Mouse (Mus musculus) bone marrow macrophage, adult 2 months (primary cell): Measurements from ENCODE around the gene Mthfsd.

Experiments used
- CTCF ChIP-seq: IDR thresholded peaks from 2 replicates; pipeline ENCODE4 v1.5.1; 2012; ENCODE audit warnings: low read depth, mild to moderate bottlenecking, low read length, moderate library complexity
- POLR2A ChIP-seq: IDR thresholded peaks from 2 replicates; pipeline ENCODE4 v1.6.1; 2012; ENCODE audit warnings: mild to moderate bottlenecking, low read depth, low read length, borderline replicate concordance

- TF ChIP-seq CTCF (no peak), POLR2A (no peak)
These were observed 11.7 kb upstream of the Mthfsd start for GRCm38 (mm10) chr8:121119635-121120455.
